Mouse (Mus musculus) left cerebral cortex, adult 2 months (tissue): ENCODE measurements around the gene Stk10. TPM values are rescaled to one million over a fixed set of nuclear protein-coding genes. Genes with fewer than 3 reads are reported as not detected.

ENCODE experiments used
- DNase-seq, 2 experiments: peaks; one replicate each; pipeline ENCODE4 v3.0.0; 2021 to 2022; ENCODE audit warnings: low spot score in 2 of 2, mixed read lengths in 1 of 2; ENCODE audit errors: extremely low spot score in 1 of 2
- H3K27ac ChIP-seq: fragments of 200-600 bp; 2 replicates; pipeline ENCODE4 v1.8.1; 2022
- H3K4me3 ChIP-seq: fragments of 200-600 bp; 2 replicates; pipeline ENCODE4 v1.8.1; 2022
- CTCF ChIP-seq: fragments of 200-600 bp; IDR thresholded peaks from 2 replicates; pipeline ENCODE4 v1.8.1; 2022; ENCODE audit warnings: antibody characterized with exemption, mild to moderate bottlenecking, moderate library complexity
- intact Hi-C: fragments of 180-260 bp; cut with DNase I; formaldehyde crosslinking; loops from one replicate; pipeline ENCODE4 v1.15.1; 2025
- total RNA-seq, 2 experiments: library from RNA; stranded (reverse); gene quantifications; 2 replicates each; pipeline ENCODE4 v1.2.3; 2021

Stk10 gene
- total RNA-seq, 2 experiments from 2014 or later: 6.7 to 8.7 TPM

DNA sequence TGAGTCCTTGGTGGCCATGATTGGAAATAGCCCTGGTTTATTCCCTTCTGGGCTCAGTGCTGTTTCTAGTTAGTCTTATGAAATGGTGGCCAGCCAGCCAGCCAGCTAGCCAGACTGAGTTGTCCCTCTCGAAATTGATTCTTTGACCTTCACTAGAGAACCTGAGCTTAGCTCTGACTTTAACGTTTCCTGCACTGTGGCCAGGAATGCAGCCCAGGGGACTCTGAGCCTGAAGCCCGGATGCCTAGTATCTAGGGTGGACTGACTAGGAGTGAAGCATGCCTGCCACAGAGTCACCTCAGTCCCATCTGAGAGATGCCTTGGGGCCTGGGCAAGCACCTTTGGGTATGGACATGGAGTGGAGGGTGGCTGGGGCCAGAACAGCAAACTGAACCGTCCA is 31.5 kb downstream of the Stk10 start:
- H3K4me3 ChIP-seq: no peak overlapping the region
- no peak overlapping the region for H3K27ac ChIP-seq
- no peak for DNase-seq
- intact Hi-C loops: no loop called here
- TF ChIP-seq CTCF: no peak

GRCm38 (mm10) chr11:32565088-32565487 is 32.0 kb downstream of the Stk10 start:
- no peak overlapping the region for H3K27ac ChIP-seq
- no peak for TF ChIP-seq CTCF
- no peak for DNase-seq
- no peak overlapping the region for H3K4me3 ChIP-seq
- intact Hi-C loops: no loop called here

- intact Hi-C loops: no loop called here
- no peak for DNase-seq
- H3K4me3 ChIP-seq: no peak overlapping the region
- TF ChIP-seq CTCF: no peak
- H3K27ac ChIP-seq: no peak overlapping the region
Measured at GRCm38 (mm10) chr11:32566184-32566583, 33.1 kb downstream of the Stk10 start.

DNA sequence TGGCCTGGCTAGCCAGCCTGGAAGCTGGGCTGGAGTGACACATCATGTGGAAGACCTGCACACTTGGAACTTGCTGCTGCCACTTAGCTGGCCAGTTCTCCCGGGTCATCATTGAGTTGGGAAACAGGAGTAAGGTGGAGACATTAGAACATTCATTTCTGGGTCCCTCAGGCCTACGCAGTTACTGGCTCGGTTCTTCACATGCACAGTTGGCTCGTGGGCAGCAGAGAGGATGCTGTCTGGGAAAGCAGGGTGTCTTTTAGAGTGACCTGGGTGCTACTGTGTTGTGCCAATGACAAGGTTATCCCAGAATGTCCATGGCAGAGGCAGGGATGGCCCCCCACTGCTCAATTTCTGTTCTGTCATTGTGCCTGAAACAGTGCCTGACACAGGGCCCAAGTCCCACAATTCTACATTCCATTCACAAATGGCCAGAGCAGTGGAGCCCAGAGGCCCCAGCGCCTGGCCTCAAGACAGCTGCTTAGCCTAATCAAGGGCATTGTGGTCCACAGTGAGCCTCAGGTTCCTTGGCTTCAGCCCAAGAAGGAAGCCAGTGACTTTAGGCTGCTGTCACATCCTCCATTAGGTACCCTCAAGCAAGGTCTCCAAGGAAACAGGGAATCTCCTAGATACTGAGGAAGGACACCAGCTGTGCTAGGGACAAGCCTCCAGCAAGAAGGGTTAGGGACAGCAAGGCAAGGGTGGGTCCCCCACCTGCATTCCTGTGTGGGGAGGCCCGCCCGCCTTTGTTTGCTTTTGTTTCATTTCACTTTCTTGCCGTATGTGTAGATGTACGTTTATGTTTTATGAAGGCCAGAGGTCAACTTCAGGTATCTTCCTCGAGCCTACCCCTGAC is 34.1 kb downstream of the Stk10 start:
- no peak for DNase-seq
- no peak for TF ChIP-seq CTCF
- H3K27ac ChIP-seq: no peak overlapping the region
- intact Hi-C loops: no loop called here
- H3K4me3 ChIP-seq: no peak overlapping the region

GRCm38 (mm10) chr11:32568060-32568459 is 35.0 kb downstream of the Stk10 start:
- DNase-seq: no peak
- Histone ChIP-seq H3K27ac (no peak overlapping the region), H3K4me3 (no peak overlapping the region)
- intact Hi-C loops: no loop called here
- no peak for TF ChIP-seq CTCF

DNA sequence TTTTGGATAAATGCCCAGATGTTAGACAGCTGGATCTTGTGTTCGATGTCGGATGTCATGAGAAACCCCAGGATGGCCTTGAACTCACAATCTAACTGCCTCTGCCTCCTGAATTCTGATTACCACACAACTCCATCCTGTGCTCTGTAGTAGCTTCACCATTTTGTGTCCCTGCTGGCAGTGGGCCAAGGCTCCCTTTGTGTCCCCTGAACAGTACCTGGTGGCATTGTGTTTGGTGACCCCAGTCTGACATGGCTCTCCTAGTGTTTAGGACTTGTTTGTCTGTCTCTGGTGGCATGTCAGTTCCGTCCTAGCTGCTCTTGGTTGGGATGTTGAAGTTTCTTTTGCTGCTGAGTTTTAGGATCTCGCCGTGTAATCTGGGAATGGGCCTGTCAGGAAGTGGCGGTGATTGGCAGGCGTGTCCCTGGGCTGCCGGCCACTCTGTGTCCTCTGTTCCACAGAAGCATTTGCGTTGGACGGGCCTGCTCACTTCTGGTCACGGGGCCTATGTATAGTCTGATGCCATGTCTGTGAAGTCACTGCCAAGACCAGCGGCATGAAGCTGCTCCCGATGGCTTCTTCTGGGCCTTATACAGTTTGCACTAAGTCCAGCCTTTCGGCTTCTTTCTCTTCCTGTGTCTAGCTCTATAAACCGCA is 35.7 kb downstream of the Stk10 start:
- no peak for TF ChIP-seq CTCF
- DNase-seq: no peak
- intact Hi-C loops: no loop called here
- Histone ChIP-seq H3K27ac (no peak overlapping the region), H3K4me3 (no peak overlapping the region)

GRCm38 (mm10) chr11:32571103-32571502 is 38.0 kb downstream of the Stk10 start:
- Histone ChIP-seq H3K27ac (no peak overlapping the region), H3K4me3 (no peak overlapping the region)
- intact Hi-C loops: no loop called here
- no peak for TF ChIP-seq CTCF
- DNase-seq: no peak

GRCm38 (mm10) chr11:32573669-32574068 is 40.6 kb downstream of the Stk10 start:
- no peak overlapping the region for H3K27ac ChIP-seq
- no peak for TF ChIP-seq CTCF
- no peak overlapping the region for H3K4me3 ChIP-seq
- DNase-seq: no peak
- intact Hi-C loops: no loop called here

GRCm38 (mm10) chr11:32575964-32576759 is 43.1 kb downstream of the Stk10 start:
- DNase-seq: no peak
- intact Hi-C loops: no loop called here
- Histone ChIP-seq H3K4me3 (no peak overlapping the region), H3K27ac (no peak overlapping the region)
- no peak for TF ChIP-seq CTCF

DNA sequence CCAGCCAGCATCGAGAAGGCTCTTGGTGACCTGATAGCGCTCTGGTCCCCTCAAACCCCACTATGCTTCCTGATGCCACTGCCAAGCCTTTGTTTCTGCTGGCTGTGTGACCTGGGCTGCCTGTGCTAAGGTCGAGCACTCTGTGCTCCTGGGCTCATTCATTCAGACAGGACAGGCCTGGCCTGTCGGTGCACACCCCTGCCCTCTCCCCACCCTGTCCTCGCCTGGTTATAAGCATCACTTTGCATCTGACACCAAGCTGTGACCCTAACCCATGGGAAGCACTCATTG is 43.6 kb downstream of the Stk10 start:
- DNase-seq: no peak
- no peak overlapping the region for H3K27ac ChIP-seq
- no peak for TF ChIP-seq CTCF
- intact Hi-C loops: no loop called here
- H3K4me3 ChIP-seq: no peak overlapping the region

- Histone ChIP-seq H3K27ac (no peak overlapping the region), H3K4me3 (no peak overlapping the region)
- DNase-seq: peak in 1 of 2 experiments; percentile 50
- no peak for TF ChIP-seq CTCF
- intact Hi-C loops: loop anchor here (2.0 to 10.0 kb wide), 2 partner anchors 48 to 396 kb away; partner anchors contain the start of genes Efcab9 and Stk10
Measured at GRCm38 (mm10) chr11:32580305-32580947, 47.3 kb downstream of the Stk10 start.
